Mouse (Mus musculus) mouse trophoblast stem cell (cell line): ENCODE measurements around the gene Cyp2c66.
"Not testable (repeated sequence)": the region's sequence is repeated elsewhere in the genome, so short reads cannot be mapped to it uniquely, and the experiment has no call there.

Experiments
- in situ Hi-C, 2 experiments: fragments of 300-500 bp; cut with MseI, MboI; formaldehyde crosslinking; loops; 2 replicates in 1 of 2; 3 replicates in 1 of 2; pipeline ENCODE4 v1.15.1; 2025

Cyp2c66 gene

DNA sequence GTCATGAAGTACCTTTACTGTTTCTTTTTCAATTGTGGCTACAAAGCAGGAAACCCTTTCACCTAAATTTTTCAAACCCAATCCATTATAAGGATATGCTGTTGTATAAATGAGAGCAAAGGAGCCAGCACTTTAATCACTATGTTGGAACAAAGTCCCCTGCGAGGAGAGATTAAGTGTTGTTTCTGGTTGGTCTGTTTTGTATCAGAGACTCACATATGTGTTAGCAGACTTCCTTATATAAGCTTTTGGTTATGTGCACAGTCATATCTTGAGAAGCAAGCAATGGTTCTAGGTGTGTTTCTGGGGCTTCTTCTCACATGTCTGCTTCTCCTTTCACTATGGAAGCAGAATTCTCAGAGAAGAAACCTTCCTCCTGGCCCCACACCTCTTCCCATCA, at the start of gene Cyp2c66:
TSS of gene Cyp2c66 (plus strand) at position 255 of the 400 bp plus-strand sequence.
- in situ Hi-C loops, result no loop called here

DNA sequence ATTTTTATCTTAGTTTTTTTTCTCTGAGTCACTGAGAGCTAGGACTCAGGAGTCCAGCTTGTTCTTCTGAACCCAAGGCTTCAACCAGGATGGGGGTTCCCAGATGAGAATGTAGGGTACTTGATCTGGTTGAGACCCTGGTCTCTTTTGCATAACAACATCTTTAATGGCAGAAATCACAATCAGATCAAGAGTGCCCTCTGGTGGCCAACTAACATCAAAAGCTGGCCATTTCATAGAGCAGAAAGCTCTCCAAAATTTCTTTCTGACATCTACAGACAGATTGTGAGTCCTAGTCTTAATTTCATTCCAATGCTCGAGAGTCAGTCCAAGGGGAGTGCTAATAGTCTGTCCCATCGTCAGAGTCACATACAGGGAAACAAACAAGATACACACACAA, 14.9 kb upstream of the Cyp2c66 start:
- in situ Hi-C loops, result not testable (repeated sequence)

DNA sequence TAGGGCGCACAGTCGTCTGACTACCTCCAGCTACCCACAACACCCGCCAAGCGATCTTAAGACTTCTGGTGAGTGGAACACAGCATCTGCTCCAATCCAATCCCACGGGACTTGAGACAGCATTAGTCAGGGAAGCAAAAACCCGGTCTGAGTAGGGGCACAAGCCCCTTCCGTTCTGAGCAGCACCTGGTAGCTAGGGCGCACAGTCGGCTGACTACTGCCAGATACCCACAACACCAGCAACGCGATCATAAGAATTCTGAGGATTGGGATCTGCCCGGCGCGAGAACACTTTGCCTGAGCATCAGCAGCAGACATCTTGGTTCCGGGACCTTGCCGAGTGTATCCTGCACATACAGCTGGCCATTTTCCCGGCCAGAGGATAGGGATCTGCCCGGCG, 43.1 kb downstream of the Cyp2c66 start:
- in situ Hi-C loops, result not testable (repeated sequence)
